Mouse (Mus musculus): ENCODE data around the gene Itgb8. TPM values are rescaled to one million over a fixed set of nuclear protein-coding genes. Genes with fewer than 3 reads are reported as not detected.

Itgb8 gene
- polyA plus RNA-seq, 1 experiment: 0.59 TPM

GRCm38 (mm10) chr12:119268723-119269122 is 30.1 kb upstream of the Itgb8 start:
- H3K27me3 ChIP-seq (ENCODE audit: control insufficient read depth, insufficient read depth, insufficient read length): no peaks in the 10 kb centered on the region
- H3K4me3 ChIP-seq (ENCODE audit: insufficient read depth, poor library complexity, severe bottlenecking): no peak overlapping the region
- H3K36me3 ChIP-seq (ENCODE audit: control insufficient read depth, insufficient read depth): no peaks in the 10 kb centered on the region
- TF ChIP-seq CEBPB (IDR thresholded peaks at IDR 0.05; ENCODE audit: low read depth) (no peak), MYOG (IDR thresholded peaks at IDR 0.05; ENCODE audit: control insufficient read depth, extremely low read depth, insufficient read length) (no peak), CTCF (IDR thresholded peaks at IDR 0.05; ENCODE audit: control insufficient read depth, insufficient read depth, insufficient read length) (no peak), MYOD1 (IDR thresholded peaks at IDR 0.05; ENCODE audit: control insufficient read depth, insufficient read length, low read depth) (no peak), USF1 (IDR thresholded peaks at IDR 0.05; ENCODE audit: low read depth) (no peak), FOSL1 (IDR thresholded peaks at IDR 0.05; ENCODE audit: insufficient read depth, low read length, poor library complexity, severe bottlenecking) (no peak)
- no peaks in the 10 kb centered on the region for H3K79me2 ChIP-seq (ENCODE audit: control insufficient read depth, insufficient read depth)
- H3ac ChIP-seq (ENCODE audit: control insufficient read depth, insufficient read length, low read depth): no peak overlapping the region
- H3K79me3 ChIP-seq (ENCODE audit: low read depth): no peaks in the 10 kb centered on the region

- H3ac ChIP-seq (ENCODE audit: control insufficient read depth, insufficient read length, low read depth): no peak overlapping the region
- H3K4me3 ChIP-seq (ENCODE audit: insufficient read depth, poor library complexity, severe bottlenecking): no peak overlapping the region
- H3K36me3 ChIP-seq (ENCODE audit: control insufficient read depth, insufficient read depth): no peaks in the 10 kb centered on the region
- H3K79me2 ChIP-seq (ENCODE audit: control insufficient read depth, insufficient read depth): no peaks in the 10 kb centered on the region
- TF ChIP-seq MAX (IDR thresholded peaks at IDR 0.05) (no peak), CTCF (IDR thresholded peaks at IDR 0.05; ENCODE audit: control insufficient read depth, insufficient read depth, insufficient read length) (no peak), MYOD1 (IDR thresholded peaks at IDR 0.05; ENCODE audit: control insufficient read depth, insufficient read length, low read depth) (no peak), USF1 (IDR thresholded peaks at IDR 0.05; ENCODE audit: low read depth) (no peak), FOSL1 (IDR thresholded peaks at IDR 0.05; ENCODE audit: insufficient read depth, low read length, poor library complexity, severe bottlenecking) (no peak), MYOG (IDR thresholded peaks at IDR 0.05; ENCODE audit: control insufficient read depth, extremely low read depth, insufficient read length) (no peak), CEBPB (IDR thresholded peaks at IDR 0.05; ENCODE audit: low read depth) (no peak)
- H3K27me3 ChIP-seq (ENCODE audit: control insufficient read depth, insufficient read depth, insufficient read length): no peaks in the 10 kb centered on the region
- no peaks in the 10 kb centered on the region for H3K79me3 ChIP-seq (ENCODE audit: low read depth)
Measured at GRCm38 (mm10) chr12:119264506-119264905, 25.9 kb upstream of the Itgb8 start.

DNA sequence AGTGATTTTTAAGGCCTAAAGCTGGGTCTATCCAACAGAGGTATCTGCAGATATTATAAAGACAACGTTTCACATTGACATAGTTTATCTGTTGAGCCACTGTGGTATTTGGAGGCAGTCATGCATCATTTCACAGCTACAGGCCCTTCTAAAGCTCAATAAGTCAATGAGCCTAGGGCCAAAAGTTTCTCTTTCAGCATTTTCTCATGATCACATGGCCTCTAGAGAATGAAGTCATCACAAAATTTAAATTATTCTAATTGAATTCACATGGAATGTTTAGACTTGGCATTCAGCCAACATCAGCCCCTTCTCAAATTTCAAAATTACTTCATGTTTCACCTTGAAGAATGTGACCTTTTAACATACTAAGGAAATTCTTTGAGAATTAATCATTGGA is 10.0 kb upstream of the Itgb8 start:
- Histone ChIP-seq H3ac (ENCODE audit: control insufficient read depth, insufficient read length, low read depth) (no peak overlapping the region), H3K79me3 (ENCODE audit: low read depth) (no peaks in the 10 kb centered on the region)

DNA sequence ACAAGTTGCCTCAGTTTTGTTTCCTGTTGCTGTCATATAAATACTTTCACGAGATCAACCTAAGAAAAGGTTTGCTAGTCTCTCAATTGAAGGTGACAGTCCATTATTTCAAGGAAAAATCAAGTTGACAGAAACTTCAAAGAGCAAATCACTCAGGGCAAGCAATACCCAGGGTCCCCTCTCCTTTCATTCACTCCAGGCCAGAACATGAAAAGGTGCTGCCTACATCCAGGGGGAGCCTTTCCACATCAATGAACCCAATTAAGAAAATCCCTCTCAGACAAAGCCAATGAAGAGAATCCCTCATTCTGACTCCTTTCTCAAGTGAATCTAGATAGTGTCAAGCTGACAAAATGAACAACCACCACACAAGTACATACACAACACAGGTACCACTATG is 2.5 kb upstream of the Itgb8 start:
- Histone ChIP-seq H3K27me3 (ENCODE audit: control insufficient read depth, insufficient read depth, insufficient read length) (no peaks in the 10 kb centered on the region), H3K79me3 (ENCODE audit: low read depth) (no peaks in the 10 kb centered on the region), H3K4me3 (ENCODE audit: insufficient read depth, poor library complexity, severe bottlenecking) (no peak overlapping the region), H3K36me3 (ENCODE audit: control insufficient read depth, insufficient read depth) (no peaks in the 10 kb centered on the region), H3K79me2 (ENCODE audit: control insufficient read depth, insufficient read depth) (no peaks in the 10 kb centered on the region), H3ac (ENCODE audit: control insufficient read depth, insufficient read length, low read depth) (no peak overlapping the region)
- no peak for TF ChIP-seq CEBPB (IDR thresholded peaks at IDR 0.05; ENCODE audit: low read depth)
- no peak for TF ChIP-seq MYOG (IDR thresholded peaks at IDR 0.05; ENCODE audit: control insufficient read depth, extremely low read depth, insufficient read length)
- TF ChIP-seq MAX (IDR thresholded peaks at IDR 0.05): no peak
- TF ChIP-seq USF1 (IDR thresholded peaks at IDR 0.05; ENCODE audit: low read depth): no peak
- no peak for TF ChIP-seq FOSL1 (IDR thresholded peaks at IDR 0.05; ENCODE audit: insufficient read depth, low read length, poor library complexity, severe bottlenecking)
- no peak for TF ChIP-seq MYOD1 (IDR thresholded peaks at IDR 0.05; ENCODE audit: control insufficient read depth, insufficient read length, low read depth)

More for the DNA sequence above, 10.0 kb upstream of the Itgb8 start:
- Histone ChIP-seq H3K36me3 (ENCODE audit: control insufficient read depth, insufficient read depth) (no peaks in the 10 kb centered on the region), H3K79me2 (ENCODE audit: control insufficient read depth, insufficient read depth) (no peaks in the 10 kb centered on the region), H3K27me3 (ENCODE audit: control insufficient read depth, insufficient read depth, insufficient read length) (no peaks in the 10 kb centered on the region), H3K4me3 (ENCODE audit: insufficient read depth, poor library complexity, severe bottlenecking) (no peak overlapping the region)
- TF ChIP-seq CTCF (IDR thresholded peaks at IDR 0.05; ENCODE audit: control insufficient read depth, insufficient read depth, insufficient read length) (no peak), USF1 (IDR thresholded peaks at IDR 0.05; ENCODE audit: low read depth) (peak; percentile 40)

- Histone ChIP-seq H3K36me3 (ENCODE audit: control insufficient read depth, insufficient read depth) (no peaks in the 10 kb centered on the region), H3K27me3 (ENCODE audit: control insufficient read depth, insufficient read depth, insufficient read length) (no peaks in the 10 kb centered on the region), H3K79me2 (ENCODE audit: control insufficient read depth, insufficient read depth) (no peaks in the 10 kb centered on the region), H3ac (ENCODE audit: control insufficient read depth, insufficient read length, low read depth) (peak overlapping the region; percentile 85), H3K79me3 (ENCODE audit: low read depth) (no peaks in the 10 kb centered on the region), H3K4me3 (ENCODE audit: insufficient read depth, poor library complexity, severe bottlenecking) (peak overlapping the region; percentile 41)
- no peak for TF ChIP-seq CTCF (IDR thresholded peaks at IDR 0.05; ENCODE audit: control insufficient read depth, insufficient read depth, insufficient read length)
- TF ChIP-seq CEBPB (IDR thresholded peaks at IDR 0.05; ENCODE audit: low read depth): no peak
- no peak for TF ChIP-seq USF1 (IDR thresholded peaks at IDR 0.05; ENCODE audit: low read depth)
- no peak for TF ChIP-seq FOSL1 (IDR thresholded peaks at IDR 0.05; ENCODE audit: insufficient read depth, low read length, poor library complexity, severe bottlenecking)
- no peak for TF ChIP-seq MAX (IDR thresholded peaks at IDR 0.05)
- TF ChIP-seq MYOG (IDR thresholded peaks at IDR 0.05; ENCODE audit: control insufficient read depth, extremely low read depth, insufficient read length): no peak
- no peak for TF ChIP-seq MYOD1 (IDR thresholded peaks at IDR 0.05; ENCODE audit: control insufficient read depth, insufficient read length, low read depth)
Measured at GRCm38 (mm10) chr12:119237921-119238695, 494 bp downstream of the Itgb8 start.

Data from C2C12 (cell line).